Mouse (Mus musculus) cerebellum, postnatal 4 days (tissue): ENCODE measurements around the gene Armc6.

Experiments used
- DNase-seq, 2 experiments: peaks; one replicate each; pipeline ENCODE4 v3.0.0; 2022; ENCODE audit warnings: low spot score in 2 of 2, mixed read lengths in 1 of 2

The Armc6 gene

DNA sequence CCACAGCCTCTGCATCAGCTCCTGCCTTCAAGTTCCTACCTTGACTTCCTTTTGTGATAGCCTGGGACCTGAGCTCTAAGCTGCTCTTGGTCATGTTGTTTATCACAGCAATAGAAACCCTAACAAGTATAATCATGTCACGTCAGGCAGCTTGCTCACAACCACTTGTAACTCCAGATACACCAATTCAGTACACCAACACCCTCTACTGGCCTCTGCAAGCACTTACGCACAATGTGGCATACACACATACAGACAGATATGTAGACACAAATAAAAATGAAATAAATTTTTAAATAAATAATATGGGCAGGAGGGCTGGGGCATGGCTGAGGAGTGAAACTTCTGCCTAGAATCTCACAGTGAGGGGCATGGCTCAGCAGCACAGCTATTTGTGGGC lies 38.5 kb downstream of the Armc6 start:
- no peak for DNase-seq

- no peak for DNase-seq
Observed at GRCm38 (mm10) chr8:70194191-70194590, 40.1 kb downstream of the Armc6 start.

DNA sequence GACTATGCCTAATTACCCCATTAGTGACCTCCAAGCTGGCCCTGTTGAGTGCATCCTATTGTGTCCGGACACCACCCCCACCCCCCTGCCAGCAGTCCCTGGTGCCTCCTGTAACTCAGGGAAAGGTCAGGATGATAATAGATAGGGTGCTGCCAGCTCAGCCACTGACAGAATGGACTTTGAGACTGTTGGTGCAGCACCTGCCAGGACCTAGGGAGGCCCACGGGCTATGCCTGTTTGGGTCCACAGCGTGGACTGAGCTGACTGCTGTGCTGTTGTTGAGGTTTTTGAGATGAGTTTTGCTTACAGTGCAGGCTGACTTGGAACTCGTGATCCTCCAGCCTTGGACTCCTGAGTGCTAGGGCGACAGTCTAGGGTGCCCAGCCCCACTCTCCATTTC lies 41.0 kb downstream of the Armc6 start:
- no peak for DNase-seq

- DNase-seq = no peak
Observed at GRCm38 (mm10) chr8:70188707-70189106, 45.6 kb downstream of the Armc6 start.

DNA sequence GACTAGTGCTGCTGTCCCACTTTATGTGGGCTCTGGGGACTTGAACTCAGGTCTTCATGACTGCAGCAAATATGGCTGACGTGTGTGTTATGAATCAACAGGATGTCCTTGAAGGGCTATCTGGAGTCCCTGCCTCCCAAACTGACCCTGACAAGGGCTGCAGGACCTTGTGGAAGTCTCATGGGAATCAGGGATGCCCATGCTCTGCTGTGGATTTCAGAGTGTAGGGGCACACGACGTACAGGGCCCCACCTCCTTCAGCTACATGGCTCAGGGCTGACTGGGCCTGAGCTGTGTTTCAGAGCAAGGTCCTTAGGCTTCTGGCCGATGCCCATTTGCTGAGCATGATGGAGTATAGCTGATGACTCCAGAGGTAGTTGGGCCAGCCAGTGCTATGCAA lies 51.1 kb downstream of the Armc6 start:
- DNase-seq = no peak

GRCm38 (mm10) chr8:70181903-70182252 lies 52.4 kb downstream of the Armc6 start:
- DNase-seq = no peak

- no peak for DNase-seq
Observed at GRCm38 (mm10) chr8:70181212-70181902, 52.9 kb downstream of the Armc6 start.

- DNase-seq = no peak
Observed at GRCm38 (mm10) chr8:70179082-70179481, 55.2 kb downstream of the Armc6 start.

GRCm38 (mm10) chr8:70178231-70178630 lies 56.0 kb downstream of the Armc6 start:
- no peak for DNase-seq

- no peak for DNase-seq
Observed at GRCm38 (mm10) chr8:70174079-70174478, 60.2 kb downstream of the Armc6 start.

DNA sequence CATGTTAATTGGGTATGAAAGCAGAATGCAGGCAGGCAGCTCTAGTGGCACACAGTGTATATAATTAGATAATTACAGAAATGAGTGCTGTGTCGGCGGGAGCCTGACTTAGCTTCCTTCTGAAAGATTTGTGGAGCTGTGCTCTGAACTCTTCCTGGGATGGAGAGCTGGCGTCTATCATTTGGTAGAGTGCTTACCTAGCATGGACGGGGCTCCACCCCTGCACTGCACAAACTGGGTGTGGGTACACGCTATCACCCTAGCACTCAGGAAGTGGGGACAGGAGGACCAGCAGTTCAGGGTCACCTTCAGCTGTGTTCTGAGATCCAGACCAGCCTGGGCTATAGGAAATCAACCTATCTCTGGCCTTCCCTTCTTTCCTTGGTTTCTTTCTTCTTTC lies 60.9 kb downstream of the Armc6 start:
- no peak for DNase-seq

DNA sequence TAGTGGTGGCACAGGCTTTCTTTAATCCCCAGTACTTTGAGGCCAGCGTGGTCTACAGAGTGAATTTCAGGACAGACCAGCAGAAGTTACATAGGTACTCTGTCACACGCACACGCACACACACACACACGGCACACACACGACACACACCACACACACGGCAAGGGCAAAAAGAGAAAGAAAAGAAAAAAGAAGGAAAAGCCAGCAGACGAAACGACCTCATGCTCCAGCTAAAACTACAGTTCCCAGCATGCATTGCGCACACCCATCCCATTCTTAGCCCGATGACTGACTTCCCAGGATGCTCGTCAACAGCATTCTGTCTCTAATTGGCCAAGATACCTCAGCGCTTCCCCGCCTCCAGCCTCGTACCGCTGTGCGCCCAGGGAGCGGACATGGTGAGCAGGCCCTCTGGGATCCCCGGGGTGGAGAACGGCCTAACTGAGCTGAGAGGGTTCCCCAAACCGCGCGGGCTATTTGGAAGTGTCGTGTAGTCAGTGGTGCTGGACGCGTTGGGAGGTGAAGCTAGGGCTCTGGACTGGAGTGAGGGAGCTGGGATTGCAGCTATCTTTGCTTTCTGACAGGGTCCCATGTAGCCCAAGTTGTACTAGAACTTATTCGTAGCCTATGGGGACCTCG lies 62.1 kb downstream of the Armc6 start, which contains the start of gene Tmem161a:
Tmem161a (plus strand) TSS at position 314 of the 639 bp plus-strand sequence.
- peak; percentile 56 to 83 for DNase-seq

DNA sequence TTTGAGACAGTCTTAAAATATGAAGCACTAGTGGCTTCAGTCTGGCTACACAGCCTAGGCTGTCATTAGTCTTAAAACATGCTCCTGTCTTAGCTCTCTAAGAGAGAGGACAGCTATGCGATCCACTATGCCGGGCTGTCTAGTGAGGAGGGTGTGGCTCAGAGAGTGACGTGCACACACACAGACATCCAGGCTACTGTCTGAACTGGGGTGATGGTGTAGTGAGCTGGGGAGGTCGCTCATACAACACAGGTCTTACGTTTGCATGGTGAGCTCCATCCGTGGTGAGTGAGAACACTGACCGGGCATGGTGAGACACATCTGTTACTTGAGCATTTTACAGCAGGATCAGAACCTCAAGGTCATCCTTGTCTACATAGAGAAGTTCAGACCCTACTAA lies 63.0 kb downstream of the Armc6 start:
- DNase-seq = no peak

DNA sequence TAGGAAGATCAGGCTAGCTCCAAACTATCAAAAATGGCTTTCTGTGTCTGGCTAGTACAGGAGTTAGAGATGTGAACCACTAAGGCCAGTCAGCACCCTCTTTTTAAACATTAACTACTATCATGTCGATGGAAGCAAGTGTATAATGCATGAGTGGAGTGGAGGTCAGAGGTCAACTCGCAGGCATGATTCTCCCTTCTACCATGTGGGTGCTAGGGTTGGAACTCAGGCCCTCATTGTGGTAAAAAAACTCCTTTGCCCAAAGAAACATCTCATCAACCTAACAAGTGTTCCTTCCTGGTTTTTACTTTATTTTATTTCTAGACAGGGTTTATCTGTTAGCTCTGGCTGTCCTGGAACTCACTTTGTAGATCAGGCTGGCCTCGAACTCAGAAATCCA lies 63.5 kb downstream of the Armc6 start:
- no peak for DNase-seq
